Mouse (Mus musculus) limb, embryonic 15.5 days (tissue): ENCODE data around the gene Gjc2. TPM values are rescaled to one million over a fixed set of nuclear protein-coding genes. Genes with fewer than 3 reads are reported as not detected.
A peak's percentile ranks its signal among the peaks of the same experiment; 100 is the strongest.

Experiments
- ATAC-seq: fragments of 200-750 bp; cut with Nextera tagmentation; 2 replicates; pipeline ENCODE4 v1.8.0; 2017; ENCODE audit warnings: low read depth, moderate TSS enrichment; ENCODE audit not compliant: insufficient number of reproducible peaks, low FRiP score, low TSS enrichment
- H3K27ac ChIP-seq: fragments of 300-500 bp; sonication (generic); 2 replicates; pipeline ENCODE4 v1.5.1; 2015; ENCODE audit warnings: moderate library complexity, mild to moderate bottlenecking, inconsistent platforms
- H3K27me3 ChIP-seq: fragments of 300-500 bp; sonication (generic); 2 replicates; pipeline ENCODE4 v1.6.1; 2015; ENCODE audit warnings: inconsistent platforms
- H3K36me3 ChIP-seq: fragments of 300-500 bp; sonication (generic); 2 replicates; pipeline ENCODE4 v1.6.1; 2015; ENCODE audit warnings: inconsistent platforms
- H3K4me1 ChIP-seq: fragments of 300-500 bp; sonication (generic); 2 replicates; pipeline ENCODE4 v1.6.1; 2015; ENCODE audit warnings: inconsistent platforms
- H3K4me2 ChIP-seq: fragments of 300-500 bp; sonication (generic); 2 replicates; pipeline ENCODE4 v1.6.1; 2015; ENCODE audit warnings: mild to moderate bottlenecking, inconsistent platforms
- H3K4me3 ChIP-seq: fragments of 300-500 bp; sonication (generic); 2 replicates; pipeline ENCODE4 v1.5.1; 2015; ENCODE audit warnings: mild to moderate bottlenecking, inconsistent platforms
- H3K9ac ChIP-seq: fragments of 300-500 bp; sonication (generic); 2 replicates; pipeline ENCODE4 v1.6.1; 2015; ENCODE audit warnings: inconsistent platforms
- H3K9me3 ChIP-seq: fragments of 300-500 bp; sonication (generic); 2 replicates; pipeline ENCODE4 v1.6.1; 2016; ENCODE audit warnings: inconsistent platforms
- WGBS: fragments of 180-500 bp; shearing (Covaris S2); methylation state at CpG from one replicate; pipeline ENCODE4 v1.1.7; 2015; 5-methylcytosine and 5-hydroxymethylcytosine counted together
- polyA plus RNA-seq: library from polyadenylated mRNA; unstranded; fragments of >200 nt; fragmentation: Nextera tagmentation; extraction: Ambion mirVana; gene quantifications from 2 replicates; pipeline ENCODE4 v1.2.1, GENCODE M21; 2015

The Gjc2 gene
- polyA plus RNA-seq, 1 experiment from 2014 or later = 0.32 TPM

DNA sequence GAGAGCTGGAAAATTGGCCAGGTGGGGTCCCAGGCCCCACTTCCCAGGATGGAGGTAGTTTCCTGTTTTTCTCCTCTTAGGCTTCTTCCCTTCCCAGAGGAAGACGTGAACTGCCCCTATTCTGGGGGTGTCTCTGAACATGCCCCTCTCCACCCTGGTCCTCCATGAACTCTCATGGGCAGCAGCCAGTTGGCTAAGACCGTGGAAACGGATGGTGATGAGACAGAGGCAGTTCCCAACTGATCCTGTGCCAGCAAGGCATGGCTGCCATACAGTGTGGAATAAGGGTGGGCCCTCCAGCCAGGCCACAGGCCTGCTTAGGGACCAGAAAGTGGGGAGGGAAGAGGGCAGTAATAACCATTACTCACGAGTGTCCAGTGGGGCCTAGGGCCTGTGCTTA, 12.5 kb downstream of the Gjc2 start:
- Histone ChIP-seq H3K4me2 (no peak overlapping the region), H3K9ac (no peak overlapping the region), H3K4me3 (no peak overlapping the region), H3K27ac (no peak overlapping the region), H3K27me3 (peaks cover 22% of the 10 kb centered on the region), H3K4me1 (no peaks in the 10 kb centered on the region), H3K36me3 (no peaks in the 10 kb centered on the region), H3K9me3 (no peaks in the 10 kb centered on the region)
- ATAC-seq = no peak
- WGBS = 70% methylated on average over 4 of the region's 4 CpGs

GRCm38 (mm10) chr11:59169807-59170206, 13.2 kb downstream of the Gjc2 start:
- H3K4me1 ChIP-seq = no peaks in the 10 kb centered on the region
- no peak overlapping the region for H3K9ac ChIP-seq
- no peak overlapping the region for H3K4me3 ChIP-seq
- WGBS = 47% methylated on average over 3 of the region's 3 CpGs
- H3K27me3 ChIP-seq = peaks cover 14% of the 10 kb centered on the region
- no peaks in the 10 kb centered on the region for H3K36me3 ChIP-seq
- H3K27ac ChIP-seq = no peak overlapping the region
- ATAC-seq = no peak
- H3K4me2 ChIP-seq = no peak overlapping the region
- no peaks in the 10 kb centered on the region for H3K9me3 ChIP-seq

GRCm38 (mm10) chr11:59165616-59166241, 17.3 kb downstream of the Gjc2 start:
- Histone ChIP-seq H3K27ac (no peak overlapping the region), H3K36me3 (no peaks in the 10 kb centered on the region)

DNA sequence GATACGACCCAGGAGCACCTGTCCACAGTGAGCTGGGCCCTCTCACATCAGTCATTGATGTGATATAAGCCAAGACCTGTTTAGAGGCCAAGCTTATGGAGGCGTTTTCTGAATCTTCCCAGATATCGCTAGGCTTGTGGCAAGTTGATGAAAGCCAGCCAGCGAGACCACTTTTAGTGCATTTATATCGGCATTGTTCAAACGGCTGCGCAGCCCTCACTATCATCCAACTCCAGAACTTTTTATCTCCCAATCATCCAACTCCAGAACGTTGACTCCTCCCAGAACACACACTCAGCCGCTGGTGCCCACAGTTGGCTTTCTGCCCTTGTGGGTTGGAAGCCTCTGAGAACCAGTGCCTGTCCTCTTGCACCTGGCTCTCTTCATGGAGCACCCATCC, 18.6 kb downstream of the Gjc2 start:
- Histone ChIP-seq H3K9ac (no peak overlapping the region), H3K9me3 (no peaks in the 10 kb centered on the region), H3K4me2 (peak overlapping the region; percentile 68; the same call in 1 of the 2 replicates), H3K4me3 (no peak overlapping the region), H3K36me3 (no peaks in the 10 kb centered on the region), H3K27ac (peak overlapping the region; percentile 99; the same call in 1 of the 2 replicates), H3K4me1 (peaks cover 9% of the 10 kb centered on the region), H3K27me3 (no peaks in the 10 kb centered on the region)
- 86% methylated on average over 9 of the region's 9 CpGs for WGBS
- ATAC-seq = no peak

More at GRCm38 (mm10) chr11:59165616-59166241, 17.3 kb downstream of the Gjc2 start:
- Histone ChIP-seq H3K9ac (no peak overlapping the region), H3K9me3 (no peaks in the 10 kb centered on the region), H3K27me3 (no peaks in the 10 kb centered on the region), H3K4me1 (peaks cover 9% of the 10 kb centered on the region), H3K4me3 (no peak overlapping the region), H3K4me2 (no peak overlapping the region)
- WGBS = 60% methylated on average over 2 of the region's 2 CpGs
- ATAC-seq = no peak

DNA sequence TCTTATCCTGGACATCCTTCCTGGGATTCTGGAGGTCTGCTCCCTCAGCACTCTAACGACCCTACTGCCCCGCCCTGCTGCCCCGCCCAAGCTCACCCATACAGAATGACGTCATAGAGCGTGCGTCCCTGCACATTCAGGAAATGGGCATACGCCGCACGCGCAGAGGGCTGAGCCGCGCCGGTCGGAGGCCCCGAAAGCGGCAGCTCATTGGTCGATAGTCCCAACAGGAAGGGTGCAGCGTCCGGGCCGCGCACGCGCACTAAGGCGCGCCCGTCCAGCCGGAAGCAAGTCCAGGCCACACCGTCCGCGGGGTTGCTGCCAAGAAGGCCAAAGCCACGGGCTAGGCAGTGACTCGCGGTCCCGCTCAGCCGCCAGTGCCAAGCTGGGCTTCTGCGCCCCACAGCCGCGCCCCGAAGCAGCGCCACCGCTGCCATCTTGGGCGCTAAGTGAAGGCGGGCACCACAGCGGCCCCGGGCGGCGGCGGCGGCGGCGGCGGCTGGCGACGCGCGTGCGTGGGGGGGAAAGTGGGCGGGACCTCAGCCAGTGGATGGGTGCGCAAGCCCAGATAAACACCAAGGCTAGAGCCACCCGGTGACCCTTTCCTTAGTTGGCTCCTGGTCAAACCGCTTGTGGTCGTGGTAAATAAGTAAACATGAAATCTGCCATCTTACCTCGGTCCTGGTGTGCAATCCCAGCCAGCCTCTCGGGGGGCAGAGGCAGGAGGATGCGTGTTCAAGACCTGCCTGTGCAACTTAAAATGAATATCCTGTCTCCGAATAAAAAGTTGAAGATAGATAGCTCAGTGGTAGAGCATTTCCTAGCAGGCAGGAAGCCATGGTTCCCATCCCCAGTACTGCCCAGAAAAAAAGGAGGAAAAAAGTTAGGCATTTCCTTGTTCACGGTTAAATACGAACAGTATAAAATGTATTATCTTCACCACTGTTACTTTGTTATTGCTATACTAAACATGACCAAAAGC, 19.5 kb downstream of the Gjc2 start, which contains the start of gene Iba57:
Gene Iba57, minus strand, starts transcription at position 485 of the 982 bp plus-strand sequence.
- Histone ChIP-seq H3K36me3 (peaks cover 2% of the 10 kb centered on the region), H3K27me3 (no peaks in the 10 kb centered on the region), H3K27ac (peak within 1 kb of the TSS; percentile 99), H3K4me2 (peak within 1 kb of the TSS; percentile 68), H3K4me3 (peak within 1 kb of the TSS; percentile 66), H3K4me1 (peaks cover 9% of the 10 kb centered on the region), H3K9ac (peak within 1 kb of the TSS; percentile 79), H3K9me3 (no peaks in the 10 kb centered on the region)
- 2% methylated on average over 68 of the region's 68 CpGs for WGBS
- peak; percentile 97 for ATAC-seq

GRCm38 (mm10) chr11:59162443-59163254, 20.4 kb downstream of the Gjc2 start:
- Histone ChIP-seq H3K27me3 (no peaks in the 10 kb centered on the region), H3K36me3 (peaks cover 11% of the 10 kb centered on the region), H3K4me2 (peak overlapping the region; percentile 68), H3K27ac (peak overlapping the region; percentile 99), H3K9me3 (no peaks in the 10 kb centered on the region), H3K4me1 (peaks cover 9% of the 10 kb centered on the region), H3K4me3 (peak overlapping the region; percentile 66), H3K9ac (peak overlapping the region; percentile 11; the same call in 1 of the 2 replicates)
- ATAC-seq = no peak
- WGBS = 56% methylated on average over 9 of the region's 9 CpGs

- H3K9ac ChIP-seq = no peak overlapping the region
- no peak for ATAC-seq
- H3K9me3 ChIP-seq = no peaks in the 10 kb centered on the region
- H3K4me1 ChIP-seq = peaks cover 9% of the 10 kb centered on the region
- H3K27me3 ChIP-seq = no peaks in the 10 kb centered on the region
- peaks cover 22% of the 10 kb centered on the region for H3K36me3 ChIP-seq
- H3K4me3 ChIP-seq = no peak overlapping the region
- 73% methylated on average over 5 of the region's 5 CpGs for WGBS
- no peak overlapping the region for H3K4me2 ChIP-seq
- H3K27ac ChIP-seq = 0 out of 2 replicates have a peak overlapping the region, but pooled peaks have one; percentile 27
Observed at GRCm38 (mm10) chr11:59161398-59161797, 21.6 kb downstream of the Gjc2 start.

GRCm38 (mm10) chr11:59159558-59159957, 23.5 kb downstream of the Gjc2 start:
- Histone ChIP-seq H3K9me3 (no peaks in the 10 kb centered on the region), H3K4me1 (peaks cover 9% of the 10 kb centered on the region), H3K27ac (no peak overlapping the region), H3K27me3 (no peaks in the 10 kb centered on the region), H3K4me2 (no peak overlapping the region), H3K36me3 (peaks cover 30% of the 10 kb centered on the region), H3K9ac (no peak overlapping the region), H3K4me3 (no peak overlapping the region)
- 79% methylated on average over 4 of the region's 4 CpGs for WGBS
- ATAC-seq = no peak

GRCm38 (mm10) chr11:59159099-59159498, 23.9 kb downstream of the Gjc2 start:
- Histone ChIP-seq H3K9ac (no peak overlapping the region), H3K27ac (no peak overlapping the region), H3K9me3 (no peaks in the 10 kb centered on the region), H3K4me1 (peaks cover 9% of the 10 kb centered on the region), H3K27me3 (no peaks in the 10 kb centered on the region), H3K36me3 (peaks cover 30% of the 10 kb centered on the region), H3K4me2 (no peak overlapping the region), H3K4me3 (no peak overlapping the region)
- WGBS = 89% methylated on average over 13 of the region's 13 CpGs
- no peak for ATAC-seq

DNA sequence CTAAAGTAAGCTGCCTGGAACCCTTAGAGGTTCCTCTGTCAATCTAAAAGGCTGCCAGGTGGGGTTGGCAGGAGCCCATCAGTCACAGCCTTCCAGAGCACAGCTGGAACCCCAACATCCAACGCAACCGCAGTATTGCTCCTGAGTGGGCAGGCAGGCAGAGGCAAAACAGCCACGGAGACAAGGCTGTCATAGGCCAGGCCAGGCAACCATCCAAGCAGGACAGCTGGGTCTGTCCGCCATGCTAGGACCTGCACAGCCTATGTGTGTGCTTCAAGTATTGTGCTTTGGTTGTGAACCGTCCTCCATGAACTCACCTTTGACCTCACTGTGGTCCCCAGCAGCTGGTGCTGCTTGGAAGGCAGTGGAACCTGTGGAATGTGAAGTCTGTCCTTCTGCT, 27.1 kb downstream of the Gjc2 start:
- H3K9ac ChIP-seq = no peak overlapping the region

DNA sequence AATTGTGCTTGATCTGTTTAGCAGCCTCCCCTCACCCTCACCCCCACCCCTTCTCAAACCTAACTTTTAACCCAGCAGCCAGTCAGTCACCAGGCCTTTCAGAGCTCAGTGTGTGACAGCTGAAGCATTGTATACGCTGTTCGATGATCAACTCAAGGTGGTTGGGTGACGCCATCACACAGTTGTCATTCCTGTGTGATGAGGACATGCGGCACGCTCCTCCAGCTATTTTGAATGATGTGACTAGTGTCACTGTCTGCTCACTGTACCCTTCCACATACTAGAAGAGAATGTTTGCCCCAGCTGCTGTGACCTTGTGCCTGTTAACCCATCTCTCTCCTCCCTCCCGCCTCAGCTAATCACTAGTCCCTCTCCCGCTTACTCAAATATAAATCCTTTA, 28.8 kb downstream of the Gjc2 start:
- no peaks in the 10 kb centered on the region for H3K27me3 ChIP-seq
- no peak for ATAC-seq
- H3K27ac ChIP-seq = no peak overlapping the region
- no peaks in the 10 kb centered on the region for H3K9me3 ChIP-seq
- H3K9ac ChIP-seq = no peak overlapping the region
- peaks cover 30% of the 10 kb centered on the region for H3K36me3 ChIP-seq
- WGBS = 82% methylated on average over 7 of the region's 7 CpGs
- H3K4me1 ChIP-seq = no peaks in the 10 kb centered on the region
- H3K4me3 ChIP-seq = no peak overlapping the region
- H3K4me2 ChIP-seq = no peak overlapping the region

More for the DNA sequence above, 27.1 kb downstream of the Gjc2 start:
- H3K9me3 ChIP-seq = no peaks in the 10 kb centered on the region
- peaks cover 30% of the 10 kb centered on the region for H3K36me3 ChIP-seq
- no peak overlapping the region for H3K4me3 ChIP-seq
- H3K4me2 ChIP-seq = no peak overlapping the region
- H3K27ac ChIP-seq = no peak overlapping the region
- H3K4me1 ChIP-seq = no peaks in the 10 kb centered on the region
- no peaks in the 10 kb centered on the region for H3K27me3 ChIP-seq
- no peak for ATAC-seq
- WGBS = 86% methylated on average over 5 of the region's 5 CpGs
